Mouse (Mus musculus) stomach, embryonic 14.5 days (tissue): ENCODE measurements around the gene Vps41. TPM values are rescaled to one million over a fixed set of nuclear protein-coding genes. Genes with fewer than 3 reads are reported as not detected.

Experiments
- ATAC-seq: fragments of 200-750 bp; cut with Nextera tagmentation; 2 replicates; pipeline ENCODE4 v1.8.0; 2017; ENCODE audit warnings: low read depth, moderate TSS enrichment; ENCODE audit not compliant: insufficient number of reproducible peaks, insufficient read depth, low FRiP score
- H3K27ac ChIP-seq: fragments of 300-500 bp; sonication (generic); 2 replicates; pipeline ENCODE4 v1.5.1; 2014; ENCODE audit warnings: mild to moderate bottlenecking, low read length, moderate library complexity, mixed read lengths
- H3K27me3 ChIP-seq: fragments of 300-500 bp; sonication (generic); 2 replicates; pipeline ENCODE4 v1.6.1; 2014; ENCODE audit warnings: low read length, control low read depth, mixed read lengths; ENCODE audit not compliant: control insufficient read depth, insufficient read depth
- H3K36me3 ChIP-seq: fragments of 300-500 bp; sonication (generic); 2 replicates; pipeline ENCODE4 v1.6.1; 2014; ENCODE audit warnings: mild to moderate bottlenecking, control low read depth, low read length, moderate library complexity, mixed read lengths; ENCODE audit not compliant: control insufficient read depth, insufficient read depth
- H3K4me1 ChIP-seq: fragments of 300-500 bp; sonication (generic); 2 replicates; pipeline ENCODE4 v1.6.1; 2014; ENCODE audit warnings: low read length, control low read depth, mixed read lengths; ENCODE audit not compliant: control insufficient read depth, insufficient read depth
- H3K4me2 ChIP-seq: fragments of 300-500 bp; sonication (generic); replicated peaks from 2 replicates; pipeline ENCODE4 v1.6.1; 2014; ENCODE audit warnings: low read depth, low read length, control low read depth
- H3K4me3 ChIP-seq: fragments of 300-500 bp; sonication (generic); 2 replicates; pipeline ENCODE4 v1.5.1; 2014; ENCODE audit warnings: low read depth, low read length, control low read depth
- H3K9ac ChIP-seq: fragments of 300-500 bp; sonication (generic); replicated peaks from 2 replicates; pipeline ENCODE4 v1.6.1; 2014; ENCODE audit warnings: low read depth, mild to moderate bottlenecking, control low read depth, low read length, moderate library complexity, mixed read lengths
- H3K9me3 ChIP-seq: fragments of 300-500 bp; sonication (generic); 2 replicates; pipeline ENCODE4 v1.6.1; 2016; ENCODE audit warnings: low read depth, low read length, control low read depth; ENCODE audit not compliant: control insufficient read depth
- WGBS: fragments of 180-500 bp; shearing (Covaris S2); extraction: QIAGEN DNeasy Blood & Tissue Kit; methylation state at CpG from one replicate; pipeline ENCODE4 v1.1.7; 2014; 5-methylcytosine and 5-hydroxymethylcytosine counted together
- polyA plus RNA-seq: library from polyadenylated mRNA; unstranded; fragments of >200 nt; fragmentation: Nextera tagmentation; extraction: Ambion mirVana; gene quantifications from 2 replicates; pipeline ENCODE4 v1.2.1, GENCODE M21; 2014

Vps41 gene
- polyA plus RNA-seq, 1 experiment from 2014 or later: 72.2 TPM

- no peak for ATAC-seq
- Histone ChIP-seq H3K9ac (no peak overlapping the region), H3K4me3 (no peak overlapping the region), H3K9me3 (no peaks in the 10 kb centered on the region), H3K4me1 (no peaks in the 10 kb centered on the region), H3K4me2 (no peak overlapping the region), H3K27ac (no peak overlapping the region), H3K36me3 (no peaks in the 10 kb centered on the region), H3K27me3 (no peaks in the 10 kb centered on the region)
- 83% methylated on average over 3 of the region's 3 CpGs for WGBS
These were observed 83.3 kb downstream of the Vps41 start for GRCm38 (mm10) chr13:18800434-18800833.

GRCm38 (mm10) chr13:18809465-18809864 lies 92.4 kb downstream of the Vps41 start:
- no peaks in the 10 kb centered on the region for H3K9me3 ChIP-seq
- H3K4me1 ChIP-seq: no peaks in the 10 kb centered on the region
- no peak overlapping the region for H3K4me2 ChIP-seq
- peaks cover 3% of the 10 kb centered on the region; the same call in 1 of the 2 replicates for H3K36me3 ChIP-seq
- WGBS: 83% methylated on average over 4 of the region's 4 CpGs
- no peak overlapping the region for H3K27ac ChIP-seq
- no peaks in the 10 kb centered on the region for H3K27me3 ChIP-seq
- no peak for ATAC-seq
- no peak overlapping the region for H3K4me3 ChIP-seq
- H3K9ac ChIP-seq: no peak overlapping the region

- no peaks in the 10 kb centered on the region for H3K4me1 ChIP-seq
- ATAC-seq: peak; percentile 77; the same call in 1 of the 2 replicates
- WGBS: 16% methylated on average over 11 of the region's 11 CpGs
These were observed 93.0 kb downstream of the Vps41 start for GRCm38 (mm10) chr13:18809978-18810675.

GRCm38 (mm10) chr13:18824420-18825123 lies 107.5 kb downstream of the Vps41 start:
- Histone ChIP-seq H3K9ac (no peak overlapping the region), H3K27me3 (no peaks in the 10 kb centered on the region), H3K36me3 (no peaks in the 10 kb centered on the region; the same call in 1 of the 2 replicates), H3K9me3 (no peaks in the 10 kb centered on the region), H3K4me2 (no peak overlapping the region), H3K4me3 (no peak overlapping the region), H3K27ac (no peak overlapping the region), H3K4me1 (no peaks in the 10 kb centered on the region)
- WGBS: 74% methylated on average over 10 of the region's 10 CpGs
- no peak for ATAC-seq

More at GRCm38 (mm10) chr13:18809978-18810675, 93.0 kb downstream of the Vps41 start:
- H3K9me3 ChIP-seq: no peaks in the 10 kb centered on the region
- no peak overlapping the region for H3K4me2 ChIP-seq
- peaks cover 8% of the 10 kb centered on the region; the same call in 1 of the 2 replicates for H3K36me3 ChIP-seq
- H3K27ac ChIP-seq: no peak overlapping the region
- no peak overlapping the region for H3K9ac ChIP-seq
- H3K4me3 ChIP-seq: no peak overlapping the region
- no peaks in the 10 kb centered on the region for H3K27me3 ChIP-seq

- no peak for ATAC-seq
- H3K27ac ChIP-seq: no peak overlapping the region
- H3K36me3 ChIP-seq: no peaks in the 10 kb centered on the region; the same call in 1 of the 2 replicates
- no peaks in the 10 kb centered on the region for H3K27me3 ChIP-seq
- no peaks in the 10 kb centered on the region for H3K9me3 ChIP-seq
- H3K4me1 ChIP-seq: no peaks in the 10 kb centered on the region
- H3K4me3 ChIP-seq: no peak overlapping the region
- no peak overlapping the region for H3K4me2 ChIP-seq
- H3K9ac ChIP-seq: no peak overlapping the region
- WGBS: 82% methylated on average over 10 of the region's 10 CpGs
These were observed 109.9 kb downstream of the Vps41 start for GRCm38 (mm10) chr13:18827029-18827428.

- H3K4me2 ChIP-seq: no peak overlapping the region
- whole genome bisulfite sequencing: 82% methylated on average over 3 of the region's 3 CpGs
- no peaks in the 10 kb centered on the region for H3K4me1 ChIP-seq
- no peak for ATAC-seq
- no peaks in the 10 kb centered on the region for H3K27me3 ChIP-seq
- H3K36me3 ChIP-seq: no peaks in the 10 kb centered on the region; the same call in 1 of the 2 replicates
- no peaks in the 10 kb centered on the region for H3K9me3 ChIP-seq
- no peak overlapping the region for H3K9ac ChIP-seq
- no peak overlapping the region for H3K27ac ChIP-seq
- no peak overlapping the region for H3K4me3 ChIP-seq
These were observed 113.4 kb downstream of the Vps41 start for GRCm38 (mm10) chr13:18830486-18830885.

- no peak overlapping the region for H3K4me2 ChIP-seq
- H3K9ac ChIP-seq: no peak overlapping the region
- WGBS: 87% methylated on average over 4 of the region's 4 CpGs
- H3K9me3 ChIP-seq: no peaks in the 10 kb centered on the region
- no peak overlapping the region for H3K27ac ChIP-seq
- H3K4me3 ChIP-seq: no peak overlapping the region
- H3K36me3 ChIP-seq: peaks cover 4% of the 10 kb centered on the region; the same call in 1 of the 2 replicates
- no peak for ATAC-seq
- H3K4me1 ChIP-seq: no peaks in the 10 kb centered on the region
- no peaks in the 10 kb centered on the region for H3K27me3 ChIP-seq
These were observed 122.1 kb downstream of the Vps41 start for GRCm38 (mm10) chr13:18839231-18839630.

- no peak overlapping the region for H3K4me2 ChIP-seq
- H3K4me3 ChIP-seq: no peak overlapping the region
- ATAC-seq: no peak
- no peaks in the 10 kb centered on the region for H3K4me1 ChIP-seq
- H3K9ac ChIP-seq: no peak overlapping the region
- H3K27ac ChIP-seq: no peak overlapping the region
- no peaks in the 10 kb centered on the region for H3K9me3 ChIP-seq
- 64% methylated on average over 4 of the region's 4 CpGs for WGBS
- peaks cover 4% of the 10 kb centered on the region; the same call in 1 of the 2 replicates for H3K36me3 ChIP-seq
- H3K27me3 ChIP-seq: no peaks in the 10 kb centered on the region
These were observed 123.3 kb downstream of the Vps41 start for GRCm38 (mm10) chr13:18840366-18840765.
